Mouse (Mus musculus) midbrain, embryonic 13.5 days (tissue): ENCODE measurements around the gene Dao. TPM values are rescaled to one million over a fixed set of nuclear protein-coding genes. Genes with fewer than 3 reads are reported as not detected.

Source experiments
- ATAC-seq: fragments of 200-750 bp; cut with Nextera tagmentation; 2 replicates; pipeline ENCODE4 v1.8.0; 2017; ENCODE audit warnings: mild to moderate bottlenecking, moderate TSS enrichment, moderate library complexity
- H3K27ac ChIP-seq: fragments of 300-500 bp; sonication (generic); 2 replicates; pipeline ENCODE4 v1.5.1; 2015; ENCODE audit warnings: inconsistent platforms, mild to moderate bottlenecking, moderate library complexity
- H3K27me3 ChIP-seq: fragments of 300-500 bp; sonication (generic); 2 replicates; pipeline ENCODE4 v1.6.1; 2015; ENCODE audit warnings: mild to moderate bottlenecking, inconsistent platforms
- H3K36me3 ChIP-seq: fragments of 300-500 bp; sonication (generic); 2 replicates; pipeline ENCODE4 v1.6.1; 2015; ENCODE audit warnings: mild to moderate bottlenecking, inconsistent platforms
- H3K4me1 ChIP-seq: fragments of 300-500 bp; sonication (generic); replicated peaks from 2 replicates; pipeline ENCODE4 v1.6.1; 2015; ENCODE audit warnings: inconsistent platforms
- H3K4me2 ChIP-seq: fragments of 300-500 bp; sonication (generic); replicated peaks from 2 replicates; pipeline ENCODE4 v1.6.1; 2015; ENCODE audit warnings: moderate library complexity, mild to moderate bottlenecking, inconsistent platforms
- H3K4me3 ChIP-seq: fragments of 300-500 bp; sonication (generic); replicated peaks from 2 replicates; pipeline ENCODE4 v1.5.1; 2015; ENCODE audit warnings: mild to moderate bottlenecking, inconsistent platforms
- H3K9ac ChIP-seq: fragments of 300-500 bp; sonication (generic); replicated peaks from 2 replicates; pipeline ENCODE4 v1.6.1; 2015; ENCODE audit warnings: mild to moderate bottlenecking, inconsistent platforms
- H3K9me3 ChIP-seq: fragments of 300-500 bp; sonication (generic); 2 replicates; pipeline ENCODE4 v1.6.1; 2016; ENCODE audit warnings: mild to moderate bottlenecking, inconsistent platforms
- WGBS: fragments of 180-500 bp; shearing (Covaris S2); methylation state at CpG from one replicate; pipeline ENCODE4 v1.1.7; 2015; 5-methylcytosine and 5-hydroxymethylcytosine counted together
- polyA plus RNA-seq: library from polyadenylated mRNA; unstranded; fragments of >200 nt; fragmentation: Nextera tagmentation; extraction: Ambion mirVana; gene quantifications from 2 replicates; pipeline ENCODE4 v1.2.1, GENCODE M21; 2015

Gene Dao
- polyA plus RNA-seq, 1 experiment from 2014 or later: not detected

DNA sequence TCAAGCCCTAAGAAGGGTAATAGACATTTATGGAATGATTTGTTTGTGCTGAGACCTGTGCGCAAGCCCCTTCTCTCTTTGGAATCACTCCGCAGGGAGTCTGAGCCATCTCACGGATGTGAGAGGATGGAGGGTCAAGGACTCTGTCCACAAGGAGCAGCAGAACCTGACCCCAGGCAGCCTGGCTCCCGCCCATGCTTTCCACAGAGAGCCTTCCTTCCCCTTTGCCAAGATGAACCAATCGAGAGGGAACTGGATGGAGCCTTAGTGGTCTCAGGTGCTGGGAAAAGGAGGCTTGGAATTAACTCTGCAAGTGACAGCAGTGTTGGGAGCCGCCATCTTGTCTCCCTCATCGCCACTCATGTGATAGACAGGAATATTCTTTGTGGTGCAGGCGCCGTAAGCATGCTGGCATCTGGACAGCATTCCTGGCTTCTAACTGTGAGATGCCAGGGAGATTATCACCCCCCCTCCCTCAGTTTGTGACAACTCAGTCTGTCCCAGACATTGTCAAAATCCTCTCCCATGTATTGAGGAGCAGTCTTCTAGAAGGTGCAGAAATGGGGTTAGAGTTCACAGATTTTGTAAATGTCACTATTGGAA lies 53.7 kb downstream of the Dao start:
- Histone ChIP-seq H3K27ac (no peak overlapping the region), H3K9me3 (no peaks in the 10 kb centered on the region), H3K4me1 (0 out of 2 replicates have a peak, but pooled peaks cover under 1% of the 10 kb centered on the region), H3K27me3 (no peaks in the 10 kb centered on the region), H3K9ac (no peak overlapping the region), H3K4me2 (no peak overlapping the region), H3K36me3 (peaks cover 72% of the 10 kb centered on the region), H3K4me3 (no peak overlapping the region)
- 83% methylated on average over 9 of the region's 9 CpGs for WGBS
- ATAC-seq: no peak

- no peak for ATAC-seq
- no peaks in the 10 kb centered on the region for H3K9me3 ChIP-seq
- H3K27ac ChIP-seq: no peak overlapping the region
- H3K4me1 ChIP-seq: no peaks in the 10 kb centered on the region
- H3K9ac ChIP-seq: no peak overlapping the region
- H3K27me3 ChIP-seq: no peaks in the 10 kb centered on the region
- H3K36me3 ChIP-seq: peaks cover 58% of the 10 kb centered on the region
- no peak overlapping the region for H3K4me3 ChIP-seq
- H3K4me2 ChIP-seq: no peak overlapping the region
- WGBS: 71% methylated on average over 7 of the region's 7 CpGs
These were observed 58.2 kb downstream of the Dao start for GRCm38 (mm10) chr5:114061675-114062074.

DNA sequence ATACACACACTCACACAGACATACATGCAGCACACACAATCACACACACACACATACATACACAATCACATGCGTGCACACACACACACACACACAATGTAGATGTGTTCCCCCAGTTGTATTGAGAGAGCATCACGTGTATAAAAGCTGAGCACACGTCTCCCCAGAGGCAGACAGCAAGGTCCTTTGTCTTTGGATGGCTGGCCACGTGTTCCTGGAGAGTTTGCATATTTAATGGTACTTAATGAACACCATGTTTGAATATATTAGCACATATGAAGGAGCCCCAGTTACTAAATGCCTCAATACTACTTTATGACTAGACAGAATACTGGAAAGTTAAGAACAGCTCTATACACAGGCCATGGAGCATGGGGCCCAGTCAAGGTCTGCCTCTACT lies 60.5 kb downstream of the Dao start:
- no peaks in the 10 kb centered on the region for H3K27me3 ChIP-seq
- WGBS: 57% methylated on average over 4 of the region's 4 CpGs
- peaks cover 41% of the 10 kb centered on the region for H3K36me3 ChIP-seq
- ATAC-seq: no peak
- no peak overlapping the region for H3K9ac ChIP-seq
- H3K27ac ChIP-seq: no peak overlapping the region
- H3K4me2 ChIP-seq: no peak overlapping the region
- no peak overlapping the region for H3K4me3 ChIP-seq
- no peaks in the 10 kb centered on the region for H3K9me3 ChIP-seq
- no peaks in the 10 kb centered on the region for H3K4me1 ChIP-seq

GRCm38 (mm10) chr5:114065161-114065560 lies 61.7 kb downstream of the Dao start, which contains the start of gene Usp30:
Gene Usp30 (plus strand): TSS chr5:114065461.
- WGBS: 98% methylated on average over 6 of the region's 6 CpGs
- Histone ChIP-seq H3K36me3 (peaks cover 30% of the 10 kb centered on the region), H3K9ac (no peak within 1 kb of the TSS), H3K27ac (no peak within 1 kb of the TSS), H3K9me3 (no peaks in the 10 kb centered on the region), H3K4me3 (no peak within 1 kb of the TSS), H3K4me2 (no peak within 1 kb of the TSS), H3K4me1 (no peaks in the 10 kb centered on the region), H3K27me3 (no peaks in the 10 kb centered on the region)
- no peak for ATAC-seq

DNA sequence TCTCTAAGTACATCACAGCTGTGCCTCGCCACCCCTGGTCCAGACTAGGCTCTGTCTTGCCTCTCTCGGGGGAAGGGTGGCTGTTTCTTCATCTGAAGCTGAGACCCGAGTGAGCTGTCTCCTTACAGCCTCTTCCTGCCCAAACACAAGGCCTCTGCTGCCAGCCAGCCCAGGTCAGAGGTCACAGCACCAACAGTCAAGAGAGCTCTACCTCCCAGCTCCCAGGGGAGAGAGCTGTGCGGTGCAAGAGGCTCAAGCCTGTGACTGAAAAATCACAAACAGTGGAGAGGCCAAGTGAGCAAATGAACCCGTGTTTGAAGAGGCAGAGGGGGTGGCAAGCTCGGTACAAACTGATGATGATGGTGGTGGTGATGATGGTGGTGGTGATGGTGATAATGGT lies 63.1 kb downstream of the Dao start:
- no peak for ATAC-seq
- H3K9me3 ChIP-seq: no peaks in the 10 kb centered on the region
- no peak overlapping the region for H3K4me2 ChIP-seq
- H3K9ac ChIP-seq: no peak overlapping the region
- H3K4me1 ChIP-seq: no peaks in the 10 kb centered on the region
- WGBS: 45% methylated on average over 6 of the region's 6 CpGs
- no peaks in the 10 kb centered on the region for H3K27me3 ChIP-seq
- H3K36me3 ChIP-seq: peaks cover 30% of the 10 kb centered on the region
- H3K4me3 ChIP-seq: no peak overlapping the region
- no peak overlapping the region for H3K27ac ChIP-seq

- Histone ChIP-seq H3K36me3 (peaks cover 27% of the 10 kb centered on the region), H3K27ac (no peak overlapping the region), H3K9me3 (no peaks in the 10 kb centered on the region), H3K4me1 (peaks cover 5% of the 10 kb centered on the region), H3K27me3 (no peaks in the 10 kb centered on the region), H3K9ac (no peak overlapping the region), H3K4me3 (no peak overlapping the region), H3K4me2 (no peak overlapping the region)
- ATAC-seq: no peak
- 84% methylated on average over 9 of the region's 9 CpGs for WGBS
These were observed 64.0 kb downstream of the Dao start for GRCm38 (mm10) chr5:114067543-114067942.

GRCm38 (mm10) chr5:114067982-114068381 lies 64.5 kb downstream of the Dao start:
- H3K4me3 ChIP-seq: no peak overlapping the region
- H3K27ac ChIP-seq: no peak overlapping the region
- H3K9me3 ChIP-seq: no peaks in the 10 kb centered on the region
- H3K36me3 ChIP-seq: peaks cover 23% of the 10 kb centered on the region
- H3K4me1 ChIP-seq: peaks cover 5% of the 10 kb centered on the region
- ATAC-seq: no peak
- H3K9ac ChIP-seq: no peak overlapping the region
- 76% methylated on average over 9 of the region's 9 CpGs for WGBS
- H3K4me2 ChIP-seq: no peak overlapping the region
- no peaks in the 10 kb centered on the region for H3K27me3 ChIP-seq

GRCm38 (mm10) chr5:114070858-114071257 lies 67.4 kb downstream of the Dao start:
- Histone ChIP-seq H3K9me3 (no peaks in the 10 kb centered on the region), H3K27ac (no peak overlapping the region), H3K4me2 (no peak overlapping the region), H3K4me3 (no peak overlapping the region), H3K4me1 (peaks cover 5% of the 10 kb centered on the region), H3K27me3 (no peaks in the 10 kb centered on the region), H3K9ac (no peak overlapping the region), H3K36me3 (peaks cover 7% of the 10 kb centered on the region; the same call in 1 of the 2 replicates)
- ATAC-seq: no peak
- WGBS: 94% methylated on average over 4 of the region's 4 CpGs

DNA sequence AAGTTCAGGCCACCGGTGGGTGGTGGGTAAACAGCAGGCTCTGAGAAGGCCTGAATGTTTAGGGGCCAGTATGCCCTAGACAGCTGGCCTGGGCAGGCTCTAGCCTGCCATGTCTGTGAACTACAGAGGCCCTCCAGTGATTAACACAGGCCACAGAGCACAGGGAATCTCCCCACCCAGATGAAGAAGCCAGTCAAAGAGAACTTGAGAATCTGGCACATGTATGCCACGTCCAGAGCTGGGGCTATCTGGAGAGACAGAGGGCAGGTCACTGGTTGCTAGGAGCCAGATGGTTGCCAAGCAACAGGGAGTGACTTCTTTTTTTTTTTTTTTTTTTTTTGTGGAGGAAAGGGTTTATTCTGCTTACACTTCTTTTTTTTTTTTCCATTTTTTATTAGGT lies 68.8 kb downstream of the Dao start:
- peaks cover 5% of the 10 kb centered on the region for H3K4me1 ChIP-seq
- ATAC-seq: no peak; the same call in 1 of the 2 replicates
- H3K27ac ChIP-seq: no peak overlapping the region
- no peaks in the 10 kb centered on the region for H3K27me3 ChIP-seq
- H3K36me3 ChIP-seq: peaks cover 11% of the 10 kb centered on the region; the same call in 1 of the 2 replicates
- no peak overlapping the region for H3K4me3 ChIP-seq
- H3K4me2 ChIP-seq: no peak overlapping the region
- no peak overlapping the region for H3K9ac ChIP-seq
- WGBS: 40% methylated on average over 2 of the region's 2 CpGs
- H3K9me3 ChIP-seq: no peaks in the 10 kb centered on the region

Other genes starting within 250 kb of the Dao start
- 51.1 and 58.5 TPM in 2 replicates for gene Sart3, start 231.2 kb upstream of the Dao start, polyA plus RNA-seq
- 93.0 and 101 TPM in 2 replicates for gene Iscu, start 231.0 kb upstream of the Dao start, polyA plus RNA-seq
- gene Tmem119, start 203.2 kb upstream of the Dao start, polyA plus RNA-seq: 4.3 and 5.6 TPM in 2 replicates
- gene Selplg, start 171.1 kb upstream of the Dao start, polyA plus RNA-seq: 0.98 and 1.2 TPM in 2 replicates
- gene Coro1c, start 94.9 kb upstream of the Dao start, polyA plus RNA-seq: 214 and 215 TPM in 2 replicates
- gene Ssh1, start 9.8 kb upstream of the Dao start, polyA plus RNA-seq: 14.3 and 17.2 TPM in 2 replicates
- 16.7 and 19.0 TPM in 2 replicates for gene Usp30, start 61.8 kb downstream of the Dao start, polyA plus RNA-seq
- 79.3 and 82.7 TPM in 2 replicates for gene Svop, start 87.9 kb downstream of the Dao start, polyA plus RNA-seq
- 5.8 and 6.0 TPM in 2 replicates for gene Alkbh2, start 124.5 kb downstream of the Dao start, polyA plus RNA-seq
- gene Ung, start 126.7 kb downstream of the Dao start, polyA plus RNA-seq: 14.8 and 17.4 TPM in 2 replicates
- 2.4 and 2.9 TPM in 2 replicates for gene Acacb, start 142.8 kb downstream of the Dao start, polyA plus RNA-seq